Mouse (Mus musculus): ENCODE data around the gene Rln3.

The Rln3 gene

DNA sequence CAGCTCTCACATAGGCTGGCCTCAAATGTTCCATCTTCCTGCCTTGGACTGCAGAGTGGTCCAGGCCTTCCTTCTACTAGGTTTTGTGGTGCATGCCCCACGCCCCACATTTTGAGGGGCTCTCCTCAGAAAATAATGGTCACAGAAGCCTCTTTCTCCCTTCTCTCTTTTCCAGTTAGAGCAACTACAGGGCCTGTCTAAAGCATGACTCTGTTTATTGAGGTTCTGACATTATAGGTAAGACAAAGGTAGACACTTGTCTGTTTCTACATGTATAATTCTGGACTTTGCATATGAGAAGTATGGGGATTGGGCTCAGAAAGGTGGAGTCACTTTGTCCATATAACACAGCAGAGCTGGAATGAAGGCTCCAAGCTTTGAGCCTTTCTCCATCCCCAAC is 20.2 kb upstream of the Rln3 start, which contains the start of gene Gm10643:
TSS of gene Gm10643 (minus strand) at position 101 of the 400 bp plus-strand sequence.
- no peak for DNase-seq (ENCODE audit: low spot score)

DNA sequence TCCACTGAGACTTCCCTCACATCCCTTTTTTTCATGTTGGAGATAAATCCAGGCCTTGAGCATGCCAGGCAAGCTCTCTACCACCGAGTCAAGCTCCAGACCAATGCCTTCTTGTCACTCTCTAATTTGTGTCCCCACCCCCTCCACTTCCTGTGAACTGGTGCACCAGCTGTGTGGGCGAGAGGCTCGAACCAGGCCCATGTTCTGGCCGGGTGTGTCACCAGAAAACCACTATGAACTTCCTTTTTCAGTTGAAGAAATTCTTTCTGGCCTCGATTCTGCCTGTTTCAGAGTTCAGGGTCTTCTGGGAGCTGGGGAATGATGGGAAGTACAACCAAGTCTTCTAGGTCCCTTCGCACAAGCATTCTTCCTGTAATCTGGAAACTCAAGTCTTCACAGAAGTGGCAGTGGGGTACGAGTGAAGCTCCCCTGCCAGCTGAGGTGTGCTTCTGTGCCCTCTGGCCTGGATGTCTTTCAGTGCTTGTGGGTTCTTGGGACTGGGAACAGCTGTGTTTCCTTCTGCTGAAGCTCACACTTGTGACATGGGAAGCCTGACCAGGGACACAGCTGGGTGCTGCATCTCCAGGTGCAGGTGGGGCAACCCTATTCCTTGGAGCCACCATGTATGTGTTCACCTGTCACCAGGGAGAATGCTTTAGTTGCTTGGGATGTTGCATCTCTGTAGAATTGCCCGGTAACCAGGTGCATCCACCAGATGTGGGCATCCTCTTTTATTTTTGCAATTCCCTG is 19.2 kb upstream of the Rln3 start:
- no peak for DNase-seq (ENCODE audit: low spot score)

DNA sequence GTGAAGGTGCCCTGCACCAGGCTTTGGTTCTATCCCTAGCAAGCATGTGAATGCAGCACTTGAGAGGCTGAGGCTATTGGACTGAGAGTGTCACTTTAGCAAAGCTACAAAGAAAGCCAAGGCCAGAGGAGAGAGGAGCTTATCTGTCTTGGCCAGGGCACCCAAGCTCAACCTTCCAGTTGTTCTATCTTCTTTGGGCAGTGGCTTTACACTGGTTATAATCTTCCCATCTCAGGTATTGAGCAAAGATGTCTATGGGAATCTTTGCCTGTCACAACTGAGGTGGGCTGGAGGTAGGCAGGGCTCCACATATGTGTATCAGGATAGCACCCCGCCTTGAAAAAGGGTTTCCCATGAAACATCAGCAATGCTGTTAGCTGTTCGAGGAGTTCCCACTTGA is 15.4 kb upstream of the Rln3 start:
- DNase-seq (ENCODE audit: low spot score): no peak

DNA sequence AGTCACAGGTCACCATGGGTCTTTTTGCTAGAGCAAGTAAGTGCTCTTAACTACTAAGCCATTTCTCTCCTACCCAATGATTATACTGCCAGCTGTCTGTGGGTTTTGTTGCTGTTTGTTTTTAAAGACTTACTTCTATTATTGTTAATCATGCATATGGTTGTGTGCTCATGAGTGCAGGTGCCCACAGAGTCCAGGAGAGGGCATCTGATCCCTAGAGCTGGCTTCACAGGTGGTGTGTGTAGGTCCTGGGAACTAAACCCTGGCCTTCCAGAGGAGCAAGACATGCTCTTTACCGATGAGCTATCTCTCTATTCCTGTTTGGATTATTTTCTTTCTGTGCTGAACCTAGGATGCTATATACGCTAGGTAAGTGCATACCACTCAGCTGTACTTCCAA is 14.4 kb upstream of the Rln3 start:
- DNase-seq (ENCODE audit: low spot score): no peak

DNA sequence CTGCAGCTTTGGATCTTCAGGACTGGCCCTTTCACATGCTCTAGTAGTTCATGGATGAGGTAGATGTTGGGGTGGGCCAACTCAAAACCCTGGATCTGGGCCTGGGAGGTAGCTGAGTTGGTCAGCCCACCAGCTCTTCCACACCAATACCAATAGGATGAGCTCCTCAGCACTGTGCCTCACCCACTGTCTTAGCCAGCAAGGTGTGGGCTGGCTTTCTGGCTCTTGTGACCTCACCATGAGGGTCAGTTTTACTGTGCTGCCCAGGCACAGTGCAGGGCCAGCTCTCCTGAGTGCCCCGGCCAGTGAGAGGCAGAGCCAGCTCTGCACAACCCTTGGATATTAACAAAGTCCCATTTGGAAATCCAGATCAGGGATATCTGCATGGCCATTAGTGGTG is 13.0 kb upstream of the Rln3 start:
- DNase-seq (ENCODE audit: low spot score): no peak

DNA sequence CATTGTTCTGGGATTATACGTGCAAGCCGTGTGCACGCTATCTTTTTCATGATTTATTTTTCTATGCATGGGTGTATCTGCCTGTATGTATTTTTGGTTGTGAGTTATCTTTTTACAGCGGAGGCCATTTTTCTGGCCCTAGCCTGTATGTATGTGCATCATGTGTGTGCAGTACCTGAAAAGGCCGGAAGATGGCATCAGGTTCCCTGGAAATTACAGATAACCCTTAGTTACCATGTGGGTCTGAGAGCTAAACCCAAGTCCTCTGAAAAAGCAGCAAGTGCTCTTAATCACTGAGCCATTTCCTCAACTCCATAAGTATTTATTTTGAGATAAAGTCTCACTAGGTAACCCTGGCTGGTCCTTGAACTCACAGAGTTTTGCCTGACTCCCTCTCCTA is 8.4 kb upstream of the Rln3 start:
- DNase-seq (ENCODE audit: low spot score): no peak

DNA sequence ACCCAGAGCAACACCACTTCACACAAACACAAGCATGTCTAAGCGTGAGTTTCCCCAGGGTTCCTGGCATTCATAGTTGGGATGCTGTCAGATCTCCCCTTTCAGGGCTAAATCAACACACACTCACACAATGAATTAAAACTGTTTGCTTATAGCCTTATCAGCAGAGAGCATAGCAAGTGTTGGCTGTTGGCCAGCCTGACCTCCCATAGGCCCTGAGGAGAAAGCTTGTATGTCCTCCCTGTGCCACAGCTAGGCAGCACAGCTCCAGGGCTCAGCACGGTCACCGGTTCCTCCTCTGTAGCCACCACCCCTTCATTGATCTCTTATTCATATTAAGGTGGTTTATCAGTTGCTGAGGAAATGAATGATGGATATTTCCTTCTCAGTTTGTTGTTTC is 7.9 kb upstream of the Rln3 start:
- DNase-seq (ENCODE audit: low spot score): no peak

DNA sequence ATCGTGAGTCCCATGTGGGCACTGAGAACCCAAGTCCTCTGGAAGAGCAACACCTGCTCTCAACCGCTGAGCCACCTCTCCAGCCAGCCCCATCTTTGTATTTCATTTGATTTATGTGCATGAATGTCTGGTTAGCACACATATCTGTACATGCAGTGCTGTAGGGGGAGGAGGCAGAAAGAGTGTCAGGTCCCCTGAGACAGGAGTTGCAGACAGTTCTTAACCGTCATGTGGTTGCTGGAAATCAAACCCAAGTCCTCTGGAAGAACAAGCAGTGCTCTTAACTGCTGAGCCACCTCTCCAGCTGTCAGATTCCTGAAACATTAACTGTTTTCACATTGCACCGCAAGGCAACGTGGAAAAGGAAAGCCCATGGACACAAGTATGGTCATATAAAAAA is 3.4 kb upstream of the Rln3 start:
- no peak for DNase-seq (ENCODE audit: low spot score)

DNA sequence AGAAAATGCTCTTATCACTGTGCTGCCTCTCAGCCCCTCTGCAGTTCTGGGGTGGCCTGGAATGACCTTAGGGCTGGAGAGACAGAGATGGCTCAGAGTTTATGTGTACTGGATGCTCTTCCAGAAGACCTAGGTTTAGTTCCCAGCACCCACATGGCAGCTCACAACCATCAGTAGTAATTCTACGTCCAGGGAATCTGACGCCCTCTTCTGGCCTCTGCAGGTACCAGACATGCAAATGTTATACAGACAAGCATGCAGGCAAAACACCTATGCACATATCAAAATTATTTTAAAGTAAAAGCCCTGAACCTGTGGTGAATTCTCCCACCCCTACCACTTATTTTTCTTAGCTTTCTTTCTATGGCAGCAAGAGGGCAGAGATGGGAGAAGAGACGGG is 1.7 kb upstream of the Rln3 start:
- no peak for DNase-seq (ENCODE audit: low spot score)

DNA sequence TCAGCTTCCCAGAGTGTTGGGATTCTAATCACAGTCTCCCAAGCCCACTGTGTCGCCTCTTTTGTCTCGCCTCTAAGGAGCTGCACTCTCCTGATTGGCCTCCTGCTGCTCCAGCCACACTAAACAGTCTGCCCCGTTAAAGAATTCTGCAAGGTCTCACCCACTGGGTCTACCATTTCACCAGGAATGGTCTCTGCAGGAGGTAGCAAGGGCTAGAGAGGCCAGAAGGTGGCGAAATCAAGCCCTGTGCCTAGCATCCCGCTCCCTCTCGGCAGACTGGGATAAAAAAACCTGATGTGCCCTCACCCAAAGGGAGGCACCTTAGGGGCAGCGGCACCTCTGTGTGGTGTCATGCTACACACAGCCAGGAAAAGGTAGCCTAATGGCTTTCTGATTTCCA is 697 bp downstream of the Rln3 start:
- DNase-seq (ENCODE audit: low spot score): no peak

DNA sequence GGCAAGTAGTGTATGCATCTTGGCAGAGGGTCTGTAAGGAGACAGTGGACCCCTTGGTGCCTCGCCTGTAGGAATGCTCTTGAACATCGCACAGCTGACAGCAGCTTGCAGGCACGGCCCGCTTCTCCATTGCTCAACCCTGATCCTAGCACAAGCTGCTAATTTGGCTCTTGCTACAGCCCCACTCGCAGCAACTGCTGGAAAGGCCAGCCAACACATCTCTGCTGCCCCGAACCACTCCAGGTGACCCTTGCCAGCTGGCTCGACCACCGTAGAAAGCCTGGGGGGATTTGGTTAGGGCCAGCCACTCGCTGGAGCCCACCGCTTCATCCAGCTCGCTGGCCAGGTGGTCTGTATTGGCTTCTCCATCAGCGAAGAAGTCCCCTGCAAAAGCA is 1.9 kb downstream of the Rln3 start:
- no peak for DNase-seq (ENCODE audit: low spot score)

DNA sequence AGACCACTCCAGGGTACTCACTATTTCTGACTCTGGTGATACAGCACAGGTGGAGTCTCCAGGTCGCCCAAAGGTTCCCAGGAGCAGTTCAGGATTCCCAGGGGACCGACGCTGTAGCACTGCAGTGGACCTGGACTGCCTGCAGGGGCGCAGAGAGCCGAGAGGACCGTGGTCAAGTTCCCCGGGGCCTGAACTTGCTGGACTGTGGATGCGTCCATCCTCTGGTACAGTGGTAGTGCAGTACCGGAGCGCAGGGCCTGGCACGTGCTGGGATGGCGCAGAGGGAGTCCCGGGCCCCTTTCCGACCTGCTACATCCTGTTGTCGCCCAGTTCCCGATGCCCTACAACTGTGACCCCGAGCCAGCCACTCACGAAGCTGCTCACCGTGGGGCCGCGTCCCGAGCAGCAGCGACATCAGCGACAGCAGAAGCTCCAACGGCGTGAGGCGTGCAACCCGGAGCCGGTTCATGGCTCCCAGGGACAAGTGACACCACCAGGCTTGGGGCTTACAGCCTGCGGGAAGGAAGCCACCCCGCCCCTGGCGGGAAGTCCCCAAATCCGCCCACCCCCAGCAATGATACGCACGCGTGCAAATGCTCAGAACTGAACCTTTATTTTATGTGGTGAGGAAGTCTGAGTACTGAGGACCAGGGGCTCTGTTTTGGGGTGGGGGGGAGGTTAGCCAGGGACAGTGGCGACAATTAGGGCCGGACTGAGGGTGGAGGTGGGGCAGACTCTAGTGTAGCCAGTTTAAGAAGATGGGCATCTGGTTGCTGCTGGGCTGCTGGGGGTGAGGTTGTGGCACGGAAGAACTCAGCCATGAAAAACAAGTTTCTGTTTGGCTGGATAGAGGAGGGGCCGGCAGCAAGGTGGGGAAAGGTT is 2.5 kb downstream of the Rln3 start, which contains the start of gene Il27ra:
TSS of gene Il27ra (minus strand) at position 524 of the 882 bp plus-strand sequence.
- peak; percentile 85 for DNase-seq (ENCODE audit: low spot score)

DNA sequence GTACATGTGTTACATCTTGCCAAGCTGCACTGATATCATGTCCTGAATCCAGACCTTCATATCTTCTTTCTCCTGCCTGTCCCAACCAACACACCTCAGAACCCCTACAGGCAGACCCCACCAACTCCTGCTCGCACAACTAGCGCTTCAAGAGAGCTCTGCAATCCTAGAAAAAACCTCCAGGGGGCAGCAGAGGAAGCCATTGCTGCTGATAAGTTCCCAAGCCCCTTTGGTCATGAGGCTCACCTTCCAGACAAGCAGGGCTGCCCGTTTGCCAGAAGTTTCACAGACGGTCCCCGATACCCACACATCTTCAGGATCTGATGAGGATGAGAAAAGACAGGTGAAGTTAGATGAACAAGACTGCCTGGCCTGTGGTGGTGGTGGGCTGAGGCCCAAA is 5.8 kb downstream of the Rln3 start:
- peak; percentile 97 for DNase-seq (ENCODE audit: low spot score)

DNA sequence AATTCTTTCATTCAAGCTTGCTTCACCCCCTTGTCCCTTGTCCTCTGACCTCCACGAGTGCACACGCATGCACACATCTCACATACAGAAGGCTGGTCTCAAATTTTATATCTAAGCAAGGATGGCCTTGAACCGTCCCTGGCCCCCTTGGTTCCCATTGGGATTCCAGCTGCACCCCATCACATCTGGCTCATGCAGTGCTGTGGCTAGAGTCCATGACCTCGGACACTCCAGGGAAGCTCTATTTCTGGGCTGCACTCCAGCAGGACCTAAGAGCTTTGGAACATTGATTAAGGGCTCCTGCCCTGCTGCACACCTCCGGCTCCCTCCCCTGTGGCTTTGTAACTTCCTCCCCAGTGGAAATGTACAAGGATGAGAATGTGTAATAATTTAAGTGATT is 6.8 kb downstream of the Rln3 start:
- no peak for DNase-seq (ENCODE audit: low spot score)

DNA sequence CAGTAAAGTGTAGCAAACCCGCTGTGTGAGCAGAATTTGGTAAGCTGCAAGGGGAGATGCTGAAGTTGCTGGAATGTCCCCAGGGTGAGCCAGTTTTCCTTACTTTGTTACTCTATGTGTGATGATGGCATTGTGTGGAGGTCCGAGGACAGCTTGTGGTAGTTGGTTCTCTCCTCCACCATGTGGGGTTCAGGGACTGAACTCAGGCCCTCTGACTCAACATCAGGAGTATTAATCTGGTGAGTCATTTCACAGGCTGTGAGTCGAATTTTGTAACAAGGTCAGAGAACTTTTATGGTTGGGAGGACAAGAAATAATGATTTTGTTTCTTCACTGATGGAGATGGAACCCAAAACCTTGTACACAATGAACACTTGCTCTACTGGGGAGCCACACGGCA is 12.0 kb downstream of the Rln3 start:
- no peak for DNase-seq (ENCODE audit: low spot score)

DNA sequence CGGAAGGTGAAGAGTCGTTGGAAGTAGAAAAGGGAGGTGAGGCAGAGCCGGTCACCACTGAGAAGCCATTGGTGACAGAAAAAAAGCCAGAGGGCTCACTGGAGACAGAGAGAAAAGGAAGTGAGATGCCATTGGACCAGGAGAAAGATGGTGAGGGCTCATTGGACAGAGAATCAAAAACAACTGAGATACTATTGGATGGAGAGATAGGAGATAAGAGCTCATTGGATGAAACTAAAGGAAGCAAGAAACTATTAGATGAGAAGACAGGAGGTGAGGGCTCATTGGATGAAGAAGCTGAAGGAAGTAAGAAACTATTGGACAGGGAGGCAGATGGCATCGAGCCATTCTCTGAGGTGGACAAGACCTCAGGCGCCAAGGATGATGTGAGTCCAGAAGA is 15.5 kb downstream of the Rln3 start:
- DNase-seq (ENCODE audit: low spot score): no peak

DNA sequence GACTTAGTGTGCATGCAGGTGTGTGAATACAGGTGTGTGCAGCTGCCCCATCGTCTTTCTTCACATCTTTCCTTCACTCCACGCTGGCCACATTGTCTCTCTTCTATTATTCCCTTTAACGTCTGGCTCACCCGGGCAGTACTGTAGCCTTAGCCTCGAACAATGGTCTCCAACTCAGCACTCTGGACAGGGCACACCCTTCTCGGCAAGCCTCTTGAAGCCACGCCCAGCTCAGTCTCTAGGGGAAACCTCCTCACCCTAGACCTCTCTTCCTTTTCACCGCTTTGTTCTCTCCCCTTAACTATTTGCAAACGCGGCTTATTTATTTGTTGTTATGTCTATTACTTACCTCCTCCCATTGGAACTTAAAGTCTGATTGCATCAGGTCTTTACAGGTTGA is 17.4 kb downstream of the Rln3 start:
- DNase-seq (ENCODE audit: low spot score): no peak

DNA sequence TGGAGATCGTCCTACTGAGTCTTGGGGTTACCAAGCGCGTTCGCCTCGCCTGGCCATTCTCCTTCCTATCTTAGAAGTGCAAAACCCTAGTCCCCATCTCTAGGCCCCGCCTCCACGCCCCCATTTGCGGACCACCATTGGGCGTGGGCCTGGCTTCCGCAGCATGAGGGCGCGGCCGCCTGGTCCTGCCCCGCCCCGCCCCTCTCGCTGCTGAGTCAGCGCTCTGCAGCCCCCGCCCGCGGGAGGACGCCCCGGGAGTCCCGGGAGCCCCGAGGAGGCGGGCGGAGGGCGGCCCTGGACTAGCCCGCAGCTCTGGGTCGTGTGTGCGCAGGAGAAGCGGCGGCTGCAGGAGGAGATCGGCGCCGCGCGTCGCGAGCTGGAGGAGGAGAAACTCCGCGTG is 18.9 kb downstream of the Rln3 start:
- DNase-seq (ENCODE audit: low spot score): peak; percentile 73

DNA sequence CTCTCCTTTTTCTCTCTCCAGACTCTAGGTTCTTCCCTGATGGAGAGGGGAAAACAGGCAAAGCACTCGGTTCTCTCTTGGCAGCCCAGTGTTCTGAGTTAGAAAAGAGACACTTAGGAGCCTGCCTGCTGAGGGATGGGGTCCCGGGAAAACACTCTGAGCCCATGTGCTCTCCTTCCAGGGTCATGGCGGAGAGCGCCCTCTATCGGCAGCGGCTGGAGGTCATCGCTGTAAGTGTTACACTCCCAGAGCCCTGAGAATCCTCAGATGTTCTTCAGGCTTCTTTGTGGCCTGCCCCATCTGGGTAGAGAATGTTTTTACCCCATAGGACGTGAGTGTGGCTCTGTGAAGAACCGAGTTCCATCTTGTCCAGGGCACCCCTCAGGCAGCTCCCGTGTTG is 20.6 kb downstream of the Rln3 start:
- peak; percentile 79 for DNase-seq (ENCODE audit: low spot score)

DNA sequence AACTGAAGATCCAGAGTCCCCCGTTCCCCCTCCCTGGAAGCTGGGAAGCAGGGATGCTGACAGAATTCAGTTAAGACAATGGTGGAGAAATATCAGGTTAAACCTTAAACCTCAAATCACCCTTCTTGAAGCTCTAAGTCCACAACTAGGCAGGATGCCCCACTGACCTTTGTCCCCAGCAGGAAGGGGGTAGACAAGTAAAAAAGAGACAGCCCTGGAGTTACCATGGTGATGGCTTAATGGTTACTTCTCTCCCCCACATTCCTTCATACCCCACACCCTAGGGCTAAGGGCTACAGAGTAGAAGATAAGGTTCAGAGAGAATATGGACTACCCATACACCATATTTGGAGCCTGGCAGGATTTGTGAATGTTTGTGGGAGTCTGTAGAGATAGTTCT is 21.2 kb downstream of the Rln3 start:
- no peak for DNase-seq (ENCODE audit: low spot score)

DNA sequence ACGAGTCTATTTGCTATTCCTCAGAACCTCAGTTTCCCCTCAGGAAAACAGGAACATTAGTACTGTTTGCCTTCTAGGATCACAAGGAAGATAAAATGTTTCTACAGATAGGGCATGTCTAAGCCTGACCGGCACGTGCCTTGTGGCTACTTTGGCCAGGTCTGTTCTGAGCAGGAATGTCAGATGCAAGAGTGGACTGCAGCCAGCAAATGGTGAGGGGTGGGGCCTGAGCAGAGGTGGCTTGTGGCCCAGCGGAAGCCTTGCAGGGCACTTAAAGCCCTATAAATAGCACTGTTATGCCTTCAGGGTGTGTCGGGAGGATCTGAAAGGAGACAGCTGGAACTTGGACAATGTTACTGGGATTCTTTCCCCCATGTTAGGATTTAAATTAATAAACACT is 21.7 kb downstream of the Rln3 start:
- no peak for DNase-seq (ENCODE audit: low spot score)

DNA sequence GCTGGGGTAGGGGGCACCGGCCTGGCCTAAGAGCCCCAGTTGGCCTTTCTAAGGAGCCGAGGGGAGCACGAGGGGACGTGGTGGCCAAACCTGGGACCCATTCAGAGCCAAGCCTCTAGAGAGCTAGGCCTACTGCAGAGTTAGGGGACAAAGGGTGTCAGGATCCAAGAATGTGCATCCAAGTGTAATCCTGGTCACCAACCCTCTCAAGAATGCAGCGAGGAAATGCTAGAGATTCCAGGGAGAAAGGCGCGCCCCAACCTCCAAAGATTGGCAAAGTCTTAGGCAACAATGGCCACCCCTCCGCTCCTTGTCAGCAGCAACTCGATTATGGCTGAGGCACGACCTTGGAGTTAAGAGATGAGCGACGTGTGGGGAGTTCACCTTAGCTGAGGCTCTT is 23.2 kb downstream of the Rln3 start:
- DNase-seq (ENCODE audit: low spot score): no peak

DNA sequence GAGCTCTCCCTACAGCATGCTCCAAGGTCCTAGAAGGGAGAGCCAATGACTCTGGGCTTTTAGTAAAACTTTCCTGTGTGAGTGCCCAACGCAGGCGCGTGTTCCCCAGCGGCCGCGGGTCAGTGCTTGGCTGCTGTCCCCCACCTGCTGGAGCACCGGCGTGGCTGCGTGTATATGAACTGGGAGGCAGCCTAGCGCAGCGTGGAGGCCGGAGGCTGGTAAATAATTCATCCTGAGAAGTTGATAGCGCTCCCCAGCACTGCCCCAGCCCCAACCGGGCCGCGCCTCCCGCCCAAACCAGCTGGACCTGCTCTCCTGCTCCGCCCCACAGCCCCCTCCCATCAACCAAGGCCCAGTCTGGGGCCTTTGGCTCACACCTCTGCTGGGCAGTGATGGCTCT is 23.7 kb downstream of the Rln3 start, which contains the start of gene Palm3:
TSS of gene Palm3 (plus strand) at position 376 of the 400 bp plus-strand sequence.
- DNase-seq (ENCODE audit: low spot score): no peak
